Mouse (Mus musculus): ENCODE results near the gene Reln.

Reln gene

GRCm38 (mm10) chr5:21983021-21983667 lies 361.4 kb downstream of the Reln start:
- DNase-seq = no peak

GRCm38 (mm10) chr5:21981216-21981615 lies 363.3 kb downstream of the Reln start:
- no peak for DNase-seq

GRCm38 (mm10) chr5:21980544-21980943 lies 364.0 kb downstream of the Reln start:
- no peak for DNase-seq

GRCm38 (mm10) chr5:21973266-21974010 lies 371.1 kb downstream of the Reln start:
- DNase-seq = no peak

GRCm38 (mm10) chr5:21961796-21962195 lies 382.7 kb downstream of the Reln start:
- DNase-seq = peak in 1 of 2 experiments; percentile 18

- peak; percentile 28 to 51 for DNase-seq
These were observed 384.4 kb downstream of the Reln start for GRCm38 (mm10) chr5:21960151-21960550.

- peak in 1 of 2 experiments; percentile 13 for DNase-seq
These were observed 386.9 kb downstream of the Reln start for GRCm38 (mm10) chr5:21957586-21957985.

GRCm38 (mm10) chr5:21957061-21957460 lies 387.4 kb downstream of the Reln start:
- no peak for DNase-seq

- no peak for DNase-seq
These were observed 395.0 kb downstream of the Reln start for GRCm38 (mm10) chr5:21949507-21949897.

- DNase-seq = no peak
These were observed 395.6 kb downstream of the Reln start for GRCm38 (mm10) chr5:21948736-21949506.

GRCm38 (mm10) chr5:21947610-21948381 lies 396.7 kb downstream of the Reln start:
- DNase-seq = no peak

- no peak for DNase-seq
These were observed 399.9 kb downstream of the Reln start for GRCm38 (mm10) chr5:21944579-21944978.

- no peak for DNase-seq
These were observed 405.1 kb downstream of the Reln start for GRCm38 (mm10) chr5:21939405-21939804.

GRCm38 (mm10) chr5:21938138-21938537 lies 406.4 kb downstream of the Reln start:
- DNase-seq = no peak

GRCm38 (mm10) chr5:21936627-21937026 lies 407.9 kb downstream of the Reln start:
- no peak for DNase-seq

- DNase-seq = no peak
These were observed 408.4 kb downstream of the Reln start for GRCm38 (mm10) chr5:21936096-21936495.

- DNase-seq = no peak
These were observed 409.6 kb downstream of the Reln start for GRCm38 (mm10) chr5:21934811-21935396.

- DNase-seq = no peak
These were observed 410.3 kb downstream of the Reln start for GRCm38 (mm10) chr5:21934173-21934698.

GRCm38 (mm10) chr5:21933340-21934075 lies 411.0 kb downstream of the Reln start:
- peak; percentile 11 to 31 for DNase-seq

- DNase-seq = no peak
These were observed 413.4 kb downstream of the Reln start for GRCm38 (mm10) chr5:21931151-21931550.

GRCm38 (mm10) chr5:21920310-21920709 lies 424.2 kb downstream of the Reln start:
- DNase-seq = no peak
